Mouse (Mus musculus) olfactory bulb, adult 2 months (tissue): ENCODE measurements around the gene Fam180a.

ENCODE experiments used
- CTCF ChIP-seq: fragments of 200-500 bp; IDR thresholded peaks from 2 replicates; pipeline ENCODE4 v1.5.1; 2012; ENCODE audit warnings: low read depth, mild to moderate bottlenecking, low read length, moderate library complexity; ENCODE audit not compliant: insufficient read depth
- POLR2A ChIP-seq: fragments of 200-500 bp; IDR thresholded peaks from 2 replicates; pipeline ENCODE4 v1.6.1; 2012; ENCODE audit warnings: mild to moderate bottlenecking, low read depth, low read length, moderate library complexity; ENCODE audit not compliant: insufficient read depth

GRCm38 (mm10) chr6:35271868-35272765 lies 53.8 kb downstream of the Fam180a start:
- no peak for TF ChIP-seq CTCF
- TF ChIP-seq POLR2A: no peak
